Mouse (Mus musculus) limb, embryonic 12.5 days (tissue): ENCODE measurements at regions not wholly inside any gene's neighbourhood (a gene's known extent, or its start where the extent isn't known, plus 50 kb on each side); places are given as distances from the start of the nearest gene placed in this dataset.

Experiments used
- ATAC-seq: fragments of 200-750 bp; cut with Nextera tagmentation; 2 replicates; pipeline ENCODE4 v1.8.0; 2017; ENCODE audit warnings: low read depth, moderate TSS enrichment; ENCODE audit not compliant: insufficient number of reproducible peaks, insufficient read depth, low FRiP score, low TSS enrichment
- H3K27ac ChIP-seq: fragments of 300-500 bp; sonication (generic); 2 replicates; pipeline ENCODE4 v1.5.1; 2016; ENCODE audit warnings: mild to moderate bottlenecking, moderate library complexity
- H3K27me3 ChIP-seq: fragments of 300-500 bp; sonication (generic); 2 replicates; pipeline ENCODE4 v1.6.1; 2016; ENCODE audit warnings: mild to moderate bottlenecking, moderate library complexity
- H3K36me3 ChIP-seq: fragments of 300-500 bp; sonication (generic); 2 replicates; pipeline ENCODE4 v1.6.1; 2016; ENCODE audit warnings: mild to moderate bottlenecking, moderate library complexity
- H3K4me1 ChIP-seq: fragments of 300-500 bp; sonication (generic); replicated peaks from 2 replicates; pipeline ENCODE4 v1.6.1; 2016
- H3K4me2 ChIP-seq: fragments of 300-500 bp; sonication (generic); 2 replicates; pipeline ENCODE4 v1.6.1; 2016; ENCODE audit warnings: mild to moderate bottlenecking, moderate library complexity
- H3K4me3 ChIP-seq: fragments of 300-500 bp; sonication (generic); replicated peaks from 2 replicates; pipeline ENCODE4 v1.5.1; 2016; ENCODE audit warnings: mild to moderate bottlenecking
- H3K9ac ChIP-seq: fragments of 300-500 bp; sonication (generic); replicated peaks from 2 replicates; pipeline ENCODE4 v1.6.1; 2016; ENCODE audit warnings: mild to moderate bottlenecking, moderate library complexity
- H3K9me3 ChIP-seq: fragments of 300-500 bp; sonication (generic); 2 replicates; pipeline ENCODE4 v1.6.1; 2016; ENCODE audit warnings: mild to moderate bottlenecking, moderate library complexity
- WGBS: fragments of 180-500 bp; shearing (Covaris S2); methylation state at CpG from one replicate; pipeline ENCODE4 v1.1.7; 2016; 5-methylcytosine and 5-hydroxymethylcytosine counted together

DNA sequence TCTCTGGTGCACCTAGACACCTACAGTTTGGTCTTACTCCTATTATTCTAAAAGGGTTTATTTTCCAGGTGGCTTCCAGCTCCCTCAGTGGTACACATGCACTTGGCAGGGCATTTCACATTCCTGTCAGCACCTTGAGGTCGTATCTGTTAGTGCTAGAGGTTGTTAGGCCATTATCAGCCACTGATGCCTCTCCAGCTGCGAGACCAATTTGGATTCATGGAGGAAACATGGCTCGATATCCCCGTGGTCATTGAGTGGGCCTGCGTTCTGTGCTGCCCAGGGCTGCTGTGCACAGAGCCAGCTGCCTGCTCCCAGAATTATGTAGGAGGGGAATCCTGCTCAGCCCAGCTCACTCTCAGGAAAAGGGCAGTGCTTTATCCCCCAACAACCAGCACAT, 60.1 kb upstream of the Irx1 start:
- Histone ChIP-seq H3K4me1 (no peaks in the 10 kb centered on the region), H3K9me3 (0 out of 2 replicates have a peak, but pooled peaks cover 4% of the 10 kb centered on the region), H3K27me3 (peaks cover 17% of the 10 kb centered on the region; the same call in 1 of the 2 replicates), H3K4me3 (no peak overlapping the region), H3K4me2 (no peak overlapping the region), H3K27ac (no peak overlapping the region), H3K36me3 (no peaks in the 10 kb centered on the region), H3K9ac (no peak overlapping the region)
- 60% methylated on average over 5 of the region's 5 CpGs for WGBS
- no peak for ATAC-seq

DNA sequence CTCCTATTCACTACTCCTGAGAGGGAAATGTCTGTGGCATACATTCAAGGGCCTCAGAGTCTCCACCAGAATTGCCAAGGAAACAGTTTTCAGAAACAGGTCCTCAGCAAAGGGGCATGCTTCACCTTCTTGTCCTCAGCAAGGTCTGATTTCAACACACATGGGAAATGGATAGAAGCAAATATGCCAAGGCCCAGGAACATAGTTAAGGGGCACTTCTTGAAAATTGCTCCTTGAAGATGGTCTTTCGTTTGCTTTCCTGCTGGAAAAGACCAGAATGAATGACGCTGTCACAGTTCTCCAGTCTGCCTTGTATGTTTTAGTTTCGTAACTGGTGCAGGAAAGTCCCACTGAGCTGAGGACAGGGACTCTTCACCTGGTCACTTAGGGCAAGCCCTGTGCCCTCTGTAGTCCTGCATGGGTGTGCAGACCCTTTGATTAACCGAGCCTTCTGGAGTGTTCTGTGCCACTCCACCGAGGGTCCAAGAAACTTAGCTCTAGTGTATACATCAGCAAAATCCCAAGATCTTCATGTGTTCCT, 80.5 kb upstream of the Irx1 start:
- no peak overlapping the region for H3K27ac ChIP-seq
- H3K4me1 ChIP-seq, result no peaks in the 10 kb centered on the region
- ATAC-seq, result no peak

DNA sequence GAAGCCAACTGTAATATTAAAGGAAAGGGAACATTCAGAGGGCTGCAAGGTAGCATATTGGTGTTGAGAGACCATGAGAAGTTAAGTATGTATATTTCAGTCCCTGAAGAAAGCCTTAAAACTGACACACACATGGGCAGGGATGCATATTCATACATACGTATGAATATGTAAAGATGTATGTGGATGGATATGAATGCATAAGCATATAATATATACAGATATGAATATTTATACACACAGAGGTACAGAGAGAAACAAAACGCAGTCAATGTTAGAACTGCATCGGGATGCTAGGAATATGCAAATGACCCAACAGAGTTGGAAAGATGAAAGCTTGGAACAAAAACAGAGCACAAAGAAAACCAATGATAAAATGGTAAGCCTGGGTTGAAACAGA, 92.9 kb upstream of the Irx1 start:
- 90% methylated on average over 3 of the region's 3 CpGs for whole genome bisulfite sequencing

More for the DNA sequence above, 80.5 kb upstream of the Irx1 start:
- peaks cover 5% of the 10 kb centered on the region; the same call in 1 of the 2 replicates for H3K27me3 ChIP-seq
- H3K9me3 ChIP-seq, result no peaks in the 10 kb centered on the region
- no peaks in the 10 kb centered on the region for H3K36me3 ChIP-seq
- H3K4me2 ChIP-seq, result no peak overlapping the region
- no peak overlapping the region for H3K4me3 ChIP-seq
- WGBS, result 84% methylated on average over 5 of the region's 5 CpGs
- no peak overlapping the region for H3K9ac ChIP-seq

DNA sequence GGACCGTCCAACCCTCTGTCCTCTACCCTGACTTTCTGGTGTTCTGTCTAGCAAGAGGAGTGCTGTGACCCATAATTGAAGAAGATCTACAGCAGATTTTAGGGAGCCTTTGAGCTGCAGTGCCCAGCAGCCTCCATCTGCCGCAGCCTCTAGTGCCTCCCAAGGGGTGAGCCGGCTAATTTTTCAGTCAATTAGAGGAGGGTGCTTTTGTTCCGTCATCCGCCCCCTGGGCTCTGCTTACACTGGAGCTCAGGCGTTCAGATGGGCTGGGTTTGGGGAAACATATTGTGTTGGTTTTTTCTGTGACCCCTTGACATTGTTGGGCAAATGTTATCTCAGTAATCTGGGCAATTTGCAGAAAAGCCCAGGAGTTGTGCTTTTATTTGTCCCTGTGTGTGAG, 98.1 kb upstream of the Irx1 start:
- WGBS, result 52% methylated on average over 6 of the region's 6 CpGs
- no peak overlapping the region for H3K27ac ChIP-seq
- no peak overlapping the region for H3K4me2 ChIP-seq
- no peaks in the 10 kb centered on the region for H3K4me1 ChIP-seq
- H3K36me3 ChIP-seq, result no peaks in the 10 kb centered on the region
- H3K9me3 ChIP-seq, result no peaks in the 10 kb centered on the region
- peaks cover 3% of the 10 kb centered on the region; the same call in 1 of the 2 replicates for H3K27me3 ChIP-seq
- no peak overlapping the region for H3K9ac ChIP-seq
- ATAC-seq, result no peak
- no peak overlapping the region for H3K4me3 ChIP-seq

More for the DNA sequence above, 92.9 kb upstream of the Irx1 start:
- no peak overlapping the region for H3K27ac ChIP-seq
- no peaks in the 10 kb centered on the region for H3K36me3 ChIP-seq
- no peaks in the 10 kb centered on the region for H3K9me3 ChIP-seq
- ATAC-seq, result no peak
- H3K4me2 ChIP-seq, result no peak overlapping the region
- H3K27me3 ChIP-seq, result peaks cover 3% of the 10 kb centered on the region; the same call in 1 of the 2 replicates
- no peaks in the 10 kb centered on the region for H3K4me1 ChIP-seq
- no peak overlapping the region for H3K9ac ChIP-seq
- H3K4me3 ChIP-seq, result no peak overlapping the region

DNA sequence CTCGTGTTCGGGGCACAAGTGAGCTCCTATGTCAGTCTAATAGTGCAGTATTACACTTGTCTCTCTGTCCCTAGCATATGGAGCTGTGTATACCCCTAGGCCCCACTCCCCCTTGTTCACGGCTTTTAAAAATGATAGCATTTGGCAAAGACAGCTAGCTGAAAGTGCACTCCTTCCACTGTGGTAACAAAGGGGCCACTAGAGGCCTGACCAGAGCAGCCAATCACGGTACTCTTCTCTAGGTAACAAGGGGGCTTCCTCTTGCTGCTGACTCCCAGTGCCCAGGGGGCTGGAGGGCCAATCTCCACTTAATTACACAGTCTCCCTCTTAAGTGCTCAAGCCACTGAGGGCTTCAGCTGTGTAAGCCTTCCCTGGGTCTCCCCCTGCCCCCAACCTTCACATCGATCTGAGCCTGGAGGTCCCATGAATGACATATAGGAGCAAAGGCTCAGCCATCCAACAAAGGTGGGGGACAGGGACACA, 99.8 kb upstream of the Irx1 start:
- 55% methylated on average over 5 of the region's 5 CpGs for WGBS
- no peak for ATAC-seq
- H3K9ac ChIP-seq, result no peak overlapping the region
- H3K4me2 ChIP-seq, result no peak overlapping the region
- no peaks in the 10 kb centered on the region for H3K9me3 ChIP-seq
- peaks cover 3% of the 10 kb centered on the region; the same call in 1 of the 2 replicates for H3K27me3 ChIP-seq
- no peaks in the 10 kb centered on the region for H3K4me1 ChIP-seq
- no peak overlapping the region for H3K27ac ChIP-seq
- H3K4me3 ChIP-seq, result no peak overlapping the region
- no peaks in the 10 kb centered on the region for H3K36me3 ChIP-seq

DNA sequence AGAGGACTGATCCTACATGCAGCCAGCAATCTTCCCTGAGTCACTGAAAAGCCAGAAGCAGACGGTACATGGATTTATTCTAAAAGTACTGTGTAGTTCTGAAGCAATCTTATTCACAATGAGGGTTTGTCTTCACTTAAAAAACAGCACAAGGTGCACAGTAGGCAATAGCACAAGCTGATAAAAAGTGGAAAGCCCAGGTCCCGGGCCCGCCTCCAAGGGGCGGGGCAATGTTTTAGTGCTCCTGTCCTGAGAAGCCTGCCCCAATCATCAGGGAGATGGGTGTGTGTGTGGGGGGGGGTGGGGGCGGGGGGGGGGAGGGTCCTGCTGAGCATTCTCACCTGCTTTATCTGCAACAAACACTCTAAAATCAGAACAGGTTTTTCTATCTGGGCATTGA, 133.1 kb upstream of the Irx1 start:
- Histone ChIP-seq H3K4me1 (no peaks in the 10 kb centered on the region), H3K27ac (no peak overlapping the region), H3K27me3 (peaks cover 15% of the 10 kb centered on the region; the same call in 1 of the 2 replicates), H3K36me3 (no peaks in the 10 kb centered on the region), H3K9ac (no peak overlapping the region), H3K4me2 (no peak overlapping the region), H3K4me3 (no peak overlapping the region), H3K9me3 (no peaks in the 10 kb centered on the region)
- ATAC-seq, result no peak
- WGBS, result 60% methylated on average over 4 of the region's 5 CpGs

DNA sequence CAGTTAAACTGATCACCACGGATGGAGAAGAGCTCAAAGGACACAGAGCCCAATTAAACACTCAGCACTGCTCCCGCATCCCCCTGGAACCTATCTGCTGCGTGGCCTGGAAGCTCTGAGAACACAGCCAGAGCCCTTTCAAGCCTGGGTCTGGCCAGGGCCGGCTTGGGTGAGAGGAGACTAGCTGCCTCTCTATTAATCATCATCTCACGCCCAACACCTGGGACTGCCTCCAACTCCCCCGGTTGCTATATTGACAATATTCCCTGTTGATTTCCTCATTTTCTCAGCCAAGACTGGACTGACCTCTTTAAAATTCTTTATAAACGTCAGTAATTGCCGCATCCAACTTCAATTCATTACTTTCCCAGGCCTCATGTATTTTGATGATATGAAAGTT, 133.7 kb upstream of the Irx1 start:
- Histone ChIP-seq H3K9me3 (no peaks in the 10 kb centered on the region), H3K27me3 (peaks cover 15% of the 10 kb centered on the region; the same call in 1 of the 2 replicates), H3K4me3 (no peak overlapping the region), H3K4me2 (no peak overlapping the region), H3K4me1 (no peaks in the 10 kb centered on the region), H3K27ac (no peak overlapping the region), H3K36me3 (no peaks in the 10 kb centered on the region), H3K9ac (no peak overlapping the region)
- ATAC-seq, result no peak
- 40% methylated on average over 8 of the region's 8 CpGs for WGBS

DNA sequence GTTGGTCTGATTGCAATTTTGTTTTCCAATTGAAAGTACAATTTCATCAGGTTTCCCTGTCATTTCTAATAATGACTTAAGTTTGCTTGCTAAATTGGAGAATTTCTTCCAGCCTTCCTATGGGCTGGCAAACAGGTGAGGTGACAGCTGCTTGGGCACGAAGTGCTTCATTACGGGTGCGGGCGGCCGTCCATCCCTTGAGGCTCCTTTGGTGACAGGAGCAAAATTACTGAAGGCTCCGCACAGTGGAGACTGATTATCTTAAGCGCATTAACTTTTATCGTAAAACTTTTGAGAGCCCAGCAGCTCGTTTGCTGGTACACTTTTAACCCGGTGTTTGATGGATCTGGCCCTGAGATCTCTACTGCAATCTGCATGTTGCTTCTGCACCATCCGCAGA, 134.3 kb upstream of the Irx1 start:
- no peak overlapping the region for H3K4me2 ChIP-seq
- no peaks in the 10 kb centered on the region for H3K36me3 ChIP-seq
- H3K27ac ChIP-seq, result no peak overlapping the region
- H3K9ac ChIP-seq, result no peak overlapping the region
- H3K9me3 ChIP-seq, result no peaks in the 10 kb centered on the region
- no peaks in the 10 kb centered on the region for H3K4me1 ChIP-seq
- ATAC-seq, result no peak
- 54% methylated on average over 11 of the region's 11 CpGs for WGBS
- H3K4me3 ChIP-seq, result no peak overlapping the region
- peaks cover 15% of the 10 kb centered on the region; the same call in 1 of the 2 replicates for H3K27me3 ChIP-seq

DNA sequence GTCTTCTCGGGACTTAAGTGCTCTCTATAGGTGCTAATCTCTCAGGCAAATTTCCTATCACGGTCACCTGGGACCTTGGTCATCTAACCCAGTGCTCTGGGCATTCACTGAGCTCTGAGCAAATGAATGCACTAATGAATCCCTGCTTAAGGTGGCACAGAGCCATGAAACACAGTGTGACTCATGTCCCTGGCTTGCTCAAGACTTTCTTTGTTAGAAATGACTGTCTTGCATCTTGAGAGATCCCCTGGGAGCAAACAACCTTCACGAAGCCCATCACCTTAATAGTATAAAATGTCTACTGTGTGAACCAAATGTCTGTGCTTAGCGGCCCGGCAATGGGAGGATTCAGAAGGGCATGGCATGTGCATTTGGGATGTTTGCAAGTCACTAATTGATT, 137.2 kb upstream of the Irx1 start:
- 88% methylated on average over 5 of the region's 5 CpGs for WGBS
- no peak for ATAC-seq
- no peak overlapping the region for H3K4me3 ChIP-seq
- no peaks in the 10 kb centered on the region for H3K36me3 ChIP-seq
- no peak overlapping the region for H3K4me2 ChIP-seq
- no peak overlapping the region for H3K27ac ChIP-seq
- H3K9me3 ChIP-seq, result no peaks in the 10 kb centered on the region
- H3K27me3 ChIP-seq, result peaks cover 15% of the 10 kb centered on the region; the same call in 1 of the 2 replicates
- no peak overlapping the region for H3K9ac ChIP-seq
- no peaks in the 10 kb centered on the region for H3K4me1 ChIP-seq

DNA sequence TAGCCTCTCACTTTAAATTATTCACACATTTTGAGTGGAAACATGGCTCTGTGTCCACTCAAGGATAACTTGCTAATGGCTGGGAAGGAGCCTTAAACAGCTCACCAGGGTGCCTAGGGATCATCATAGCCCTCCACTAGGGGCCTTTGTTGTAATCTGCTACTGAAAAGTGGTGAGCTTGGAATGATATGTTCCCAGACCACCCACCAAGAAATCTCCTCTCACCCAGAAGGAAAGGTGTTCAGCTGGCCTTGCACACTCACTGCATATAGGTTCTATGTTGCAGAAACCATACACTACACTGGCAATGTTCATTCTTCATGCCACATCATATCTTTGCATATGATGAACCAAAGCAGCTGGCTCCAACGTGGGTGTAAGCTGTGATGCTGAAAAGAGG, 145.1 kb upstream of the Irx1 start:
- Histone ChIP-seq H3K27me3 (no peaks in the 10 kb centered on the region), H3K9me3 (no peaks in the 10 kb centered on the region), H3K4me2 (no peak overlapping the region), H3K4me3 (no peak overlapping the region), H3K9ac (no peak overlapping the region), H3K4me1 (no peaks in the 10 kb centered on the region), H3K27ac (no peak overlapping the region), H3K36me3 (no peaks in the 10 kb centered on the region)
- ATAC-seq, result no peak
- 60% methylated on average over 1 of the region's 1 CpGs for WGBS

DNA sequence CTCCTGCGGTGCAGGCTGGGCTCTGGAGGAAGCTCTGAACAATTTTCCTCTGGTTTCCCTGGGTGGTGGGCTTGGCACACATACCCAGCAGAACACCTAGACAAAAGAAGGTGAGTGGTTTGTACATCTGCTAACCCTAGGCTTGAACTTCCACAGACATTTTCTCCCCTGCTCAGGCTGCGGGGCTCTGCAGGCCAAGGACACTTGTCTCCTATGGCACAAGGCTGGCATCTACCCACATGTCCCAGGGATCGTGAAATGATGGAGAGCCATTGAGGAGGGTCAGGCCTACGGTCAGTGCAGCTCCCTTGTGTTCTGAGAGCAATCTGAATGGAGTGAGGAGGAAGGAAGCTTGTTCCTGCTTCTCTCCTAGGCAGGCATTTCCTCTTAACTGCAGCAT, 150.4 kb upstream of the Irx1 start:
- Histone ChIP-seq H3K9ac (no peak overlapping the region), H3K9me3 (no peaks in the 10 kb centered on the region), H3K27me3 (0 out of 2 replicates have a peak, but pooled peaks cover 5% of the 10 kb centered on the region), H3K36me3 (no peaks in the 10 kb centered on the region), H3K4me3 (no peak overlapping the region), H3K4me1 (no peaks in the 10 kb centered on the region), H3K27ac (no peak overlapping the region), H3K4me2 (no peak overlapping the region)
- ATAC-seq, result no peak
- WGBS, result 88% methylated on average over 4 of the region's 4 CpGs
